Mouse (Mus musculus) spleen, adult 18-20 months (tissue): ENCODE measurements around the gene Mum1.

Experiments
- DNase-seq, 2 experiments: peaks; one replicate each; pipeline ENCODE4 v3.0.0; 2022; ENCODE audit warnings: mixed read lengths in 2 of 2

The Mum1 gene

DNA sequence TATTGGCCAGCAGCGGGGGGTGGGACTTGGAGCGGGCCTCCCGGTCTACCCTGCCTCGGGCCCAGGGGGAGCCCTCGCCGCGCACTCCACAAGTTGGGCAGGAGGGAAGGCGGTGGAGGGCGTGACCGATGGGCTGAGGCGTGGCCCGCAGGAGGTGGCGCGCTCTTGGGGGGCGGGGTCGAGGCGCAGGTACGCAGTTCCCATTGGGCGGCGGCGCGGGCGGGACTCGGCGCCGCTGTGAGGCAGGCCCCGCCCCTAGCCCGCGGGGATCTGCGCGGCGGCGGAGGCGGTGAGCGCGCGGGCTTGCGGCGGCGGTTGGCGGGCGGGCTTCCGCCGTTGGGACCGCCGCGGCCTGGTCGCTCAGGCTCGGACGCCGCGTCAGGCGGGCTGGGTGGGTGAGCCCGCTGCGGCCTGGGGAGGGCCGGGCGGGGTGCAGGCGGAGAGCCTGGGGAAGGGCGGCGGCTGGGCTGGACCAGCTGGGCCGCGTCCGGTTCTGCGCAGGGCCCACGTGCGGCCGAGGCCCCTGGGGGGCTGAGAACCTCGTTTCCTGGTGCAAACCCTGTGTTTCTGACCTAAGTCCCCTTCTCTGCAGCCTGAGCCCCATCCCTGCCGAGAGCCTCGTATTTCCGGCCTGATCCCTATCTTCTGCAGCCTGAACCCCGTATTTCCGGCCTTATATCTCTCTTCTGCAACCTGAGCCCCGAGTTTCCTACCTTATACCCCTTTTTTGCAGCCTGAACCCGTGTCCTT is at the start of gene Mum1:
TSS of gene Mum1 (plus strand) at position 19 of the 750 bp plus-strand sequence.
- peak; percentile 98 for DNase-seq

DNA sequence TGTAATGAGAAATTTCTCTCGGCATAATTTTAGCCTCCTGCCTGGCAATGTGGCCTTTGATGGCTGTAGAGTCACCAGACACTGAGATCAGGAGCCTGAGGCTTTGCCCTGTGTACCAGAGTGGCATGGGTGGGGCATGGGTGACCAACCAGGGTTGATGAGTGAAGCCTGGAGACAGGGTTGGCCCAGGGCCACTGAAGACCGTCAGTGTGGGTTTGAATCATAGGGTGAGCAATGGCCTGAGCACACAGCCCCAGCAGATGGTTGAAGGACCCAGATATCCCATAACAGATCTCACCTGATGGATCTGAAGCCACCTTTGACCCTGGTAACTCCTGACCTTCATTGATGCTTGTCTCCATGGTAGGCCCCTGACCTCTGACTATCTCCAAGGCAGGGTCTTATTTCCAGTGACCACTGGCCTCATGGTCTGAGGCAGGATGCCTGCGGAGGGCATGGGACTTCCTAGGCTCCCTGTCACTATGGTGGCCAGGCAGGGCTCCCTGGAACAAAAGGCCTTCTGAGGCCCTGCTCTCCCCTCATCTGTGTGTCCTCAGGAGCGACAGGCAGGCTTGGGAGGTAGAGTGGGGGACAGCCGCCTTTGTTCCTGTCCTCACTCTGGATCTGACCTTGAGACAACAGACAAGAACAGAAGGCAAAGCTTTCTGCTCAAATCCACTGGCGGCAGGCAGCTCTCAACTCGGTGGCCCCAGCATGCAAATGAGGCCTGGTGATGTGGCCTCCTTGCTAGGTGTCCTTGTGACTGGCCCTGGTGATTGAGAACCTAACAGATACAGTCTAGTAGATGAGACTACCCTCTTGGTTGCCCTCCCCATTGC is 48.6 kb upstream of the Mum1 start:
- DNase-seq = no peak

DNA sequence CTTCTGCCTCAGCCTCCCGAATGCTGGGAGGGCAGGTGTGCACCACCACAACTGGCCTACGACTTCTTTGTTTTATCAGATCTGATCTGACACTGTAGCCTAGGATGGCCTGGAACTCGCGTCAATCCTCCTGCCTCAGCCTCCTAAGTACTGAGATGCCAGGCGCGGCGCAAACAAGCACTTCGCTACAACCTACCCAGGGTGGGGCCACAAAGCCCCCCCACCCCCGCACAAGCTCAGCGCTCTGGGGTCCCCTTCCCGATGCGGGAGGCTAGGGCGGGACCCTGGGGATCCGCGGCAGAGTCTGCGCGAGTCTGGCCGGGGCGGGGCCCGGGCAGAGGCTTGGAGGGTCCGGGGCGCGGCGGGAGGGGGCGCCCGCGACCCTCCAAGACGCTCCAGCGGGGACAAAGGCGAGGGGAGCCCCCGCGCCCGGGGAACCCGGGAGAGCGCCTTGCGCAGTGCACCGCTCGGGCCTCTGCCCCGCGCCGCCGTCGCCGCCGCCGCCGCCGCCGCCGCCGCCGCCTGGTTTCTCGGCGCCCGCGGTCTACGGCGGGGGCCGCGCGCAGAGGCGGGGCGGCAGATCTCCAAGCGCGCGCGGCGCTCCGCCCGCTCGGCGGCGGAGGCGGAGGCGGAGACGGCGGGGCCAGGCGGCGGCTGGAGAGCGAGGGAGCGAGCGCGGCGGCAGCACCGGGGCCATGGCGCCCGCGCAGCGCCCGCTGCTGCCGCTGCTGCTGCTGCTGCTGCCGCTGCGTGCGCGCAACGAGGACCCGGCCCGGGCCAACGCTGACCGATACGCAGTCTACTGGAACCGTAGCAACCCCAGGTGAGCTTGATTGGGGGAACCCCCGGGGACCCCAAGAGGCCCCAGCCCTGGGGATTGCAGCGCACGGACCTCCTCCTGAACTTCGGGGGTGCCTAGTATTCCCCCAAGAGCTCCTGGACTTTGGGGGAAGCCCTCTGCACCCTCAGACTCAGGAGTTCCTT is 46.9 kb upstream of the Mum1 start, which contains the start of gene Efna2:
TSS of gene Efna2 (plus strand) at position 415 of the 984 bp plus-strand sequence.
- DNase-seq = no peak

DNA sequence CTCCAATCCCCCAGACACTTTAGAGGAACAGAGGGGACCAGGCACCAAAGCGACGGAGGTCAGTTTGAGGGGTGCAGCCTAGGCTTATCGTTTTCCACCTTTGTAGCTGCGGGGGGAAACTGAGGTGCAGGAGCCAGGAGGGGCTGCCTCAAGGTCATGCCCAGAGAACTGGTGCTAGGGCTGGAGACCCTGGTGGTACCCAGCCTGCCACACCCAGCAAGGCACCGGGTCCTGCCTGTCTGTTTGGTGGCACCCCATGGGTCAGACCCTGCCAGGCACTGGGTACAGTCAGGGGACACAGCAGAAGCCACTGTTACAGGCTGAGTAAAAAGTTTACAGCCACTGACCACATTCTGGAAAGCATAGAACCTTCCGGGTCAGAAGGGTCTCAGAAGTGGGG is 45.9 kb upstream of the Mum1 start:
- DNase-seq = no peak

DNA sequence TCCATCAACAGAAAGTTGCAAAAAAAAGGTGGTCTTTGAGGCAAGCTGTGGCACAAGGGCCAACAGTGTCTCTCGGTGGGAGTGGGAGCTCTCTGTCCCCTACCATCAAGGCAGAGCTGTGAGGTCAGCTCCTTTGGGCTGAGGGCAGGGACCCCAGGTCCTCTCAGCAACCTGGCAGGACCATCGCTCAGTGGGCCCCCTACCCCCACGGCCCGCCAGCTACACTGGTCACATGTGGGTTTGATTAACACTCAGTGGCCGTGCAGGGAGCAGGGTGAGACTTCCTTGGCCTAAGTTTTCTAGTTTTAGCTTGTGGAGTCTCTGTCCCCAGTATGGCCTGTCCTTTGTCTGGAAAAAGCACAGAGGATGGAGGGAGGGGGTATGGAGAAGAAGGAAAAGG is 45.4 kb upstream of the Mum1 start:
- DNase-seq = no peak

DNA sequence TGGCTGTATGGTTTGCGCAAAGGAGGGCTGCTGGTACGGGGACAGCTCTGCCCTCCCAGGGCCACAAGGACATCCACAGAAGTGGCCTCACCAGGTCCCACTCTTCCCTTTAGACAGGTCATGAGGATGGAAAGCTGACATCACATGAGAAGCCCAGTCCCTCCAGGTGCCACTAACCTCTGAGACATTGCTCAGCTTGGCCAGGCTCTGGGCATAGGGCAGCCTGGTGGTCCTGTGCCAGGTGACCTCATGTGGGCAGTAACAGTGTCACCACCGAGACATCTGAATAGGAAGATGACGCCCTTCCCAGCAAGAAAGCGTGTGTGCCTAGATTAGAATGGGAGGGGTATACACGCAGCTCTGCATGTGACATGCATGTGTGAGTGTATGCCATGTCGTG is 43.7 kb upstream of the Mum1 start:
- no peak for DNase-seq

DNA sequence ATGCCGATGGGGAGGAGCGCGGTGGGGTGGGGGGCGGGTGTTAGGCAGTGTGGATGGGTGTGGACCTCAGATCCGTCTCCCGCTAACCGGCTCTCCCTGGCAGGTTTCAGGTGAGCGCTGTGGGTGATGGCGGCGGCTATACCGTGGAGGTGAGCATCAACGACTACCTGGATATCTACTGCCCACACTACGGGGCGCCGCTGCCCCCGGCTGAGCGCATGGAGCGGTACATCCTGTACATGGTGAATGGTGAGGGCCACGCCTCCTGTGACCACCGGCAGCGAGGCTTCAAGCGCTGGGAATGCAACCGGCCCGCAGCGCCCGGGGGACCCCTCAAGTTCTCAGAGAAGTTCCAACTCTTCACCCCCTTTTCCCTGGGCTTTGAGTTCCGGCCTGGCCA is 39.6 kb upstream of the Mum1 start:
- DNase-seq = no peak

DNA sequence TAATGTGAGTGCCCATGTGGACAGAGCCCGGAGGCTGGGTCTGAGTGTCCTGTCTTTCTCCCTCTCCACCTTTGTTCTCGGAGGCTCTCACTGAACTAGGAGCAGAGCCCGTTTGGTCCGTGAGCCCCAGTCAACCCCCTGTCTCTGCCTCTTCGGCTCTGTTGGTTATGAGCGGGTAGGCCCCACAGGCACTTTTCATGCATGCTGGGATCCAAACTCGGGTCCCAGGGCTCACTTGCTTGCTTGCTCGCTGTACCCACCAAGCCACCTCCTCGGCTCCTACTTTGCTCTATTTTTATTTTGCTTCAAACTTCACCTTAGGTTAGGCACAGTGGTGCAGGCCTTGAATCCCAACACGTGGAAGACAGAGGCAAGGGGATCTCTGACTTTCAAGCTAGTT is 38.5 kb upstream of the Mum1 start:
- no peak for DNase-seq

DNA sequence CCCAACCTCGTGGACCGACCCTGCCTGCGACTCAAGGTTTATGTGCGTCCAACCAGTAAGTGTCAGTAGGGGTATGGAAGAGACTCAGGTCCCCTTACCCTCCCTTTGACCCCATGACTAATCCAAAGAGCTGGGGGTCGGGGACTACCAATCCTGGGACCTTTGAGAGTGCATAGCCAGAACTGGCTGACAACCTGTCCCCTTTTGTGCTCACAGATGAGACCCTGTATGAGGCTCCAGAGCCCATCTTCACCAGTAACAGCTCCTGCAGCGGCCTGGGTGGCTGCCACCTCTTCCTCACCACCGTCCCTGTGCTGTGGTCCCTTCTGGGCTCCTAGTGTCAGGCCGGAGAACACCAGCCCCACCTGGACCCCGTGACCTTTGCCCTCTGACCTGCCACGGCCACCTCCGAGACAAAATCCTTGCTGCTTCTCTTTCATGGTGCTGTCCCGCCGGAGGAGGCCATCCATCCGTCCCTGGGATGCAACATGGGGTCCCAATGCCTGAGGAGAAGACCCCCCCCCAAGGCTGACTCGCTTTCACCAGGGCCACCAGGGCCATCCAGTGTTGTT is 37.7 kb upstream of the Mum1 start:
- no peak for DNase-seq

DNA sequence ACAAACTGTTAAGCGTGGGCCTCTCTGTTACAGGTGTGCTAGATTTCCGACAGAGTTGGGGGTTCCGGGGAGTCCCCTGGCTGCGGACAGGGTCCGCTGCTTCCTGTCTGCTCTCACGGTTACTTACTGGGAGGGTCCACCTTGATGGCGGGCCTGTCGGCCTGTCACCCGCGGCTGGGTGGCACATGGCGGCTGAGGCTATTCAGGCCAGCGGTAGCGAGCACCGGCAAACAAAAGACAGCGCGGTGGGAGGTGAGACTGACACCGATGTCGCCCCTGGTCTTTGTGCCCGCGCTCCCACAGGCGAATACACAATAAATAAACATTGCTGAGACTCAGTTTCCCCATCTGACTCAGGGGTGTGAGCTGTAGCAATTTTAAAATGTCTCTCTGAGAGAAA is 36.2 kb upstream of the Mum1 start:
- DNase-seq = no peak

DNA sequence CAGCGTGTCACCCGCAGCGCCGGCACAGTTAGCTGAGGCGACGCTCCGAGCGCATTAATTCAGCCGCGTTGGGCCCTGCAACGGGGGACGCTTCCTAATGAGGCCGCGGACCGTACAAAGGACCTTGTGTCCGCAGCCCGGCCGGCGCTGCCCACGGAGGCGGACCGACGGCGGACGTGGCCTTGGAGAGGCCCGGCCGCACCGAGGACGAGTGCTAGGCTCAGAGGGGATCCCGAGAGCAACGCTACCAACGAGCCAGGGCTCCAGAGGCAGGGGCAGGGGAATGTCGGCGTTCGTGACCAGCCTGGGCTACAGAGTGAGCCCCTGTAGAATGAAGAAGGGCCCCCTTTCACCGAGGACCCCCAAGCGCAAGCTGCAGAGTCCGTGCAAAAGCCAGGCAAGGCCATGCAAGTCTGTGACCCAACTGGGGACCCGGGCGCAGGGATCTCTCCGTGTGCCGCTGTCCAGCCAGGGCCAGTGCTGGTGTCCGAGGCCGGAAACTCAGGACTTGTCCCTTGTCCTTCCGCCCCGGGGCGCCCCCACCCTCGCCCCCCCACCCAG is 35.7 kb upstream of the Mum1 start:
- DNase-seq = no peak

DNA sequence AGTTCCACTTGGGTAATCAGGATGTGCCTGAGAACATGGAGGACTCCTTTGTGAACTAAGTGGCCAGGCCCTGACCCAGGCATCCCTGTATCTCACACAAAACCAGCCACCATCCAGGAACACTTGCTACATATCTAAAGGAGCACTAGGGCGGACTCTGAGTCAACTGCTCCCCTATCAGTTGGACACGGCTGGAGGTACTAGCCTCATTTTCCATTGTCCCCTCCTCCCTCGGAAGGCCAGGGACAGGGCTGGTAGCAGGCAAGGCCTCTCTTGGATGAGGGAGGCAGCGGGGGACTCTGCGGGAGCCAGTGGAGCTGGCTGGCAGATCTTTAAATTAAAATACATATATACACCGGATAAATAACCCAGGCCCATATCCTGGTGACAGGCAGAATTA is 32.3 kb upstream of the Mum1 start:
- DNase-seq = no peak

DNA sequence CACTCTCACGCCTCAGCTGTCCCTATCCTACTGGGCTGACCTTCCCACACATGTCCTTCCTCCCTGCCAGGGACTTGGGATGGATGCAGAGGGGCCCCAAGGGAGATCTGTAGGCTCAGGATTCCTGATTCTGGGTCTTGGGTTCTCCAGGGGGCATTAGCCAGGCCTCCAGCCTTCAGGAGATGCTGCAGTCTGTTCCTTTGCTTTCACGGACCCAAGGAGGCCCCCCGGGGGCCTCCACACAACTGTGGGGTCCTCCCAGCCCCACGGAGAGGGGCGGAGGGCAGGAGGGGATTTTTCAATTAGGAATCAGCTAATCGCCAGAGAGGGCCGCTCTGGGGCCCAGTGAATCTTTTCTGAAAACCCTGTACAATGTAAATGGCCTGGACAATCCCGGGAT is 31.8 kb upstream of the Mum1 start:
- DNase-seq = no peak

DNA sequence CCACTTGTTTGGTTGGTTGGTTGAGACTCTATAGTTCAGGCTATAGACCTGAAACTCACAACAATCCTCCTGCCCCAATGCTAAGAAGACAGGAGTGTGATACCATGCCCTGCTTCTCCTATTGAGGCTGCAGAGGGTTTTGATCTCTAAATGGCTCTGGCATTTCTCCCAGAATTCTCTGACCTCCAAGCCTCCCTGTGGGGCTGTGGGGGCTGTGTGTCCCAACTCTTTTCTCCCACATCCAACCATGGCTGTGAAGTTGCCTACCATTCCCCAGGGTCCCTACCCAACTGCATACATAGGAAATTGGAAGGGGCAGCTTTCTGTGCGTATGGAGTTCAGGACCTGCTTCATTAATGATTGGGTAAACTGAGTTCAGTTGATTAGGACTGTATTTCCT is 30.1 kb upstream of the Mum1 start:
- DNase-seq = no peak

DNA sequence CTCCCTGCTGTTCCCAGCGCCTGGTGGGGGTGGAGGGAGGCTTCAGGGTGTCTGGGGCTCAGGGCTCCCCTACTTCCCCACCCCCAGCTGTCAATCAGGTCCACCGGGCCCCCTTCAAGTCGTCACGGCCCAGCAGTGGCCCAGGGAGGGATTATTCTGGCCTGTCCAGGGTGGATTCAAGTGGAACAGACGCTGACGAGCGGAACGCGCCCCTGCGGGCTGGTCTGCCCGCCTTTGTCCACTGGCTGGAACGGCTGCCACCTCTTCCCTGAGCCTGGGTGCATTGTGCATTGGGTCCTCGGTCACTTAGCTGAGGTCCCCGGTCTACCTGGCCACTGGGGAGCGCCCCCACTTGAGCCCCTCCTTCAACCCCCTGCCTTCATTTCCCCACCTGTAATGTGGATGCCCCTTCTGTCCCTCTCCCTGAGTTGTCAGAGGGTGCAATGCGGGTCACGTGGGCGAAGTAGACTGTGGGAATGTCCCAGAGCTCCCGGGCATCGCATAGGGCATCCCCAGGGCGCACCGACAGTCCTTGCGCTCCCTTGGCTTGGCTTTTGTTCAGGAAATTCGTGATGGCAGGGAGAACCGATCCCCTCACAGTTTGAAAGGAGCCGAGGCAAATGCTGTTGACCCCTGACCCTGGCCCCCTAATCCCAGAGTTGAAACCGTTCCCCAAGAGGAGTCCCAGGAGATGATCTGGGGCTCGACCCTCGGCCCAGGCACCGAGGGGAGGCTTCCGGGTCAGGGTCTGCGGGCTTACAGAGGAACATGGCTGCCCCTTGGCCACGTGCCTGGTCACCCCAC is 29.3 kb upstream of the Mum1 start:
- no peak for DNase-seq

DNA sequence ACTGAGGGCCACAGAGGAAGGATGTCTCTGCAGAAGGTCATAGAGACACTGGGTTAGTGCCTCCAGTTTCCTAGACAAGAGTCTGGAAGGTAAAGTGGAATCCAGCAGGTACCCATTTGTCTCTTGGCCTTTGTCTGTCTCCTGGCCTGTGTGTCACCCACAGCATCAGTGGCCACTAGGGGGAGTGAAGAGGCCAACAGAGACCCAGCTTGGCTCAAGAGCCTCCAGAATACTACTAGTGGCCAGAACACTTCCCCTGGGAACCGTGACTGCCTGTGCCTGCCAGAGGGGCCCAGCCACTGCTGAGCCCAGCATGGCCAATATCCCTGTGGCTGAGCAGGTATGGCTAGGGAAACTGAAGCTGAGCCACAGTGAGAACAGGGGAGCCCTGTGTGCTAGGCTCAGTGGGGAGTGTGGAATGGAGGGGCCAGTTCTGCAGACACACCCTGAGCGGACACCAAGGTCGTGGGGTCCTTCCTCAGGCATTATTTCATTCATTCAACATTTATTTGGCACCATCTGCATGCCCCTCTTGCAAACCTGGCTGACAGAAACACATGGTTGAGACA is 26.7 kb upstream of the Mum1 start:
- DNase-seq = peak; percentile 55 to 74

DNA sequence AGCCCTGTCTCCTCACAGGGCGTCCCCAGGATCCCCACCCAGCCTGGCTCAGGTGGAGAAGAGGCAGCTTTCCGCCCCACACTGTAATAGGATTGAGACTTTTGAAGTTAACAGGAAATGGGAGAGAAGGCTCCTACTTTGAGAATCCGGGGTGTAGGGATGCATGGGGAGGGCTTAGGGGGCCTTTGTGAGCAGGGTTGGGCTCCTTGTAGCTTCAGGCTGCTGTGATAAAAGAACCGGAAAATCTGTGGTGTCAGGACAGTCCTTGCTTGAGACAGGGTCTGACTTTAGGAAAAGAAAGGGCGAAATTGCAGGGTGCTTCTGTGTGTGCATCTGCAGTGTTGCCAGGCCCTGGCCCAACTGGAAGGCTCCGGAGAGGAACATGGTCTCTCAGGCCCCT is 25.7 kb upstream of the Mum1 start:
- no peak for DNase-seq

DNA sequence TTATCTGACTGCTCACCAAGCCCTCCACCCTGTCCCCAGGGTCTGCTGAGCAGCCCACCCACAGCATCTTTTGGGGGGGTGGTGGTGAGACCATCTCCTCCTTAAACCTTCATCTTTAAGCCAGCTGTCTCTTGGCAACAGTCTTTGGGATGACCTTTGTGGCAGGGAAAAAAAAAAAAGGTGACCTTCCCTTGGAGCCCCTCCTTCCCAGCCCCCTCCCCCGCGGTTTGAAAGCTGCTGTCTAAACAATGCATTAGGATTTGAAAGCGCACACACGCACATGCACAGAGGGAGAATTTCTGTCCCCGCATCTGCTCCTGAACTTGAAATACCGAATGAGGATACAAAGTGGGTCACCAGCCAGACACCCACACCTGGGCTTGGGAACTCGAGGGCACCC is 22.2 kb upstream of the Mum1 start:
- DNase-seq = no peak

DNA sequence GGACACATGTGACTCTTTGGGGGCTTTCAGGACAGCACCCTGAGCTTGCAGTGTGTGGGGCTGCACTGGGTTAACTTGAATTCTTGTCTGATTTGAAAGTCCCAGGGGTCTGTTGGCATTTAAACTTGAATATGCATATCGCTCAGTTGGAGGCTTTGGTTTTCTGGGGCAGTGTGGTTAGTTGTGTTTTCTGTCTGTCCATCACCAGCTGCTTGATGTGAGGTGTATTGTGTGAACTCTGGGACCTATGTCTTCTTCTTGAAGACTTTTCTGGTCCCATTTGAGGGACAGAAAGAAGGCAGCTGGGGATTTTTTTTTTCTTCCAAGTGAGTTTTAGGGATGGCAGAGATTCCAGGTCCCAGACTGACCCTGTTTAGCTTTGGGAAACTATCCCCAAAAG is 19.0 kb upstream of the Mum1 start:
- DNase-seq = no peak

DNA sequence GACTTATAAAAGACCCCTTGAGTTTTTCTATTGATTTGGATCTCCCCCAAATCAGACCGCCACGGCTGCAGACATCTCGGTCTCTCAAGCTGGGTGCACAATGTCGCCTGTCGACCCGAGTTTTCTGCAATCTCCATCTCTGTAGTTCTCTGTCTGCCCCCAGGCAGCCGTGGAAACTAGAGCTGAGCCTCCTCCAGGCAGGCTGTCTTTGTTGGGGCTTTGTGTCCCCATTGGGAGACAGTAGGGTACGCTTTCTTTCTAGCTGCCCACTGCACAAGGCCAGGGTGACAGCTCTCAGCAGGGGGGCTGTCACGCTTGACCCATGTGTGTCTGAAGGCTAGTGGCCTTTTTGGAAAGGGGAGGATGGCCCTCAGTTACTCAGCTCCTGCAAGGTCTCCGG is 18.6 kb upstream of the Mum1 start:
- no peak for DNase-seq

DNA sequence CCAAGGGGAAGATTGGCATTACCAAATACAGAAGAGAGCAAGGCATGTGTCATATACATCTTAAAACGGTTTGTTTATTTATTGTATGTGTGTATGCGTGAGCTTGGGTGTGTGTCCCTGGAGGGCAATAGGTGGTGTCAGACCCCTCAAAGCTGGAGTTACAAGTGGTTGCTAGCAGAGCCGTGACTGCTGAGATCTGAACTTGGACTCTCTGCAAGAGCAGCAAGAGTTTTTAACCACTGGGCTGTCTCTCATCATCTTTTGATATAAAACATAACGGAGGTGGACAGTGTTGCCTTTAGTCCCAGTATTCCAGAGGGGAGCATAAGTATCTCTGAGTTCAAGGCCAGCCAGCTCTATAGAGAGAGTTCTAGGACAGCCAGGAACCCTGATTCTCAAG is 18.0 kb upstream of the Mum1 start:
- DNase-seq = no peak
